Mouse (Mus musculus) heart, adult 2 months (tissue): ENCODE measurements at regions not wholly inside any gene's neighbourhood (a gene's known extent, or its start where the extent isn't known, plus 50 kb on each side); places are given as distances from the start of the nearest gene placed in this dataset.

Experiments
- CTCF ChIP-seq: fragments of 200-600 bp; IDR thresholded peaks from 2 replicates; pipeline ENCODE4 v1.8.1; 2022; ENCODE audit warnings: antibody characterized with exemption, mild to moderate bottlenecking, moderate library complexity
- EP300 ChIP-seq: fragments of 200-500 bp; IDR thresholded peaks from 2 replicates; pipeline ENCODE4 v1.6.1; 2011; ENCODE audit warnings: low read depth, low read length, control low read depth; ENCODE audit not compliant: insufficient read depth
- POLR2A ChIP-seq: fragments of 200-500 bp; IDR thresholded peaks from 2 replicates; pipeline ENCODE4 v1.6.1; 2011; ENCODE audit warnings: mild to moderate bottlenecking, low read depth, low read length, control low read depth; ENCODE audit not compliant: insufficient read depth

DNA sequence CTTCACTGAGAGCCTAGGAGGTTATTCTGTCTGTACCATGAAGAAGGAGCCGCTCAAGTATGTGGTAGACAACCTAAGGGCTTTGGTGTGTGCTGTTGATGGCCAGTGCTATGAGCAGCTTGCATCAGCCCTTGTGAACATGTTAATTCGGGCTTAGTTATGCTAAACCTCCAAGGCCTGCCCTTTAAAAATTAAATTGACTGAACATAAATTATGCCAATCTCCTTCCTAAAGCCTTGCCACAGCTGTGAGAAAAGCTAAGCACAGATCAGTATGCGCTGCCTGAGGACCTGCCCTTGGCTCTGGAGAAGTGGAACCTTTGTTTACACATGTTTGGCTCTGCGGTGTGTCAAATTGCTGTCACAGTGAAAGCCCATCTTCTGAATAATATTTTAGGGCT is 321.9 kb upstream of the Nova1 start:
- TF ChIP-seq CTCF = no peak
- no peak for TF ChIP-seq POLR2A
- TF ChIP-seq EP300 = no peak
